Mouse (Mus musculus): ENCODE results near the gene Milr1. TPM values are rescaled to one million over a fixed set of nuclear protein-coding genes. Genes with fewer than 3 reads are reported as not detected.

Gene Milr1
- polyA plus RNA-seq, 1 experiment from 2014 or later: 1.1 TPM

DNA sequence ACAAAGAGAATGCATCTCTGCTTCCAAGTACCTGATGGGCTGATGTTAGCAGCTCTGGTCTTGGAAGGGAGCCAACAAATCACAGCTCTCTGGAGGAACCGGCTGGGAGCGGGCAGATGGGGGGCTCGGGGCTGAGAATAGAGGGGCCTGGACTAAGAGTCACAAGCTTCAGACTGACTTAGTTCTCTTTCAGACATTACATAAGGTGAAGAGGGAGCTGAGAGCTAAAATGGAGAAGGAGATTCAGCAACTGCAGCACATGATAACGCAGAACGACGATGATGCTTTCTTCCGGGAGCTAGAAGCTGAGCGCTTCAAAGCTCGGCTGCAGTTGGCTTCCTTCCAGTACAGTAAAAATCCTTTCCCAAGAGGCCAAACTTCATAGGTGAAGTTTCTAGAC, 67.3 kb downstream of the Milr1 start:
- H3K4me2 ChIP-seq (replicated peaks; ENCODE audit: low read depth, low read length): no peak overlapping the region
- 77% methylated on average over 9 of the region's 9 CpGs for WGBS

More for the DNA sequence above, 67.3 kb downstream of the Milr1 start:
- no peak overlapping the region for H3K27ac ChIP-seq (ENCODE audit: low read depth, low read length)
- 0 out of 2 replicates have a peak, but pooled peaks cover 2% of the 10 kb centered on the region for H3K4me1 ChIP-seq (ENCODE audit: control insufficient read depth, insufficient read depth, low read length)
- no peaks in the 10 kb centered on the region for H3K27me3 ChIP-seq (ENCODE audit: control insufficient read depth, insufficient read depth, low read length)
- ATAC-seq (ENCODE audit: low FRiP score, low TSS enrichment): no peak
- H3K9me3 ChIP-seq (ENCODE audit: control insufficient read depth, low read length): no peaks in the 10 kb centered on the region
- H3K36me3 ChIP-seq (ENCODE audit: control insufficient read depth, insufficient read depth, low read length): peaks cover 86% of the 10 kb centered on the region
- no peak overlapping the region for H3K9ac ChIP-seq (ENCODE audit: low read depth, low read length)
- H3K4me3 ChIP-seq (ENCODE audit: low read length): no peak overlapping the region

Small RNAs within 50 kb of the gene (microRNA-seq; reads per million reads assigned to microRNA genes)
- not detected for gene Gm25994
- gene Mir3064: 9.3 reads per million, percentile 27 among the genes with 10 or more reads in this experiment

Other genes starting within 250 kb of the Milr1 start
- 5.0 and 9.7 TPM in 2 replicates for gene Tex2, start 137.8 kb upstream of the Milr1 start, polyA plus RNA-seq (2014; fragmentation: Nextera tagmentation; extraction: Ambion mirVana)
- gene Pecam1, start 598 bp upstream of the Milr1 start, polyA plus RNA-seq (2014; fragmentation: Nextera tagmentation; extraction: Ambion mirVana): 36.2 and 46.8 TPM in 2 replicates
- gene Polg2, start 28.3 kb downstream of the Milr1 start, polyA plus RNA-seq (2014; fragmentation: Nextera tagmentation; extraction: Ambion mirVana): 12.6 and 13.3 TPM in 2 replicates
- gene Ddx5, start 38.0 kb downstream of the Milr1 start, polyA plus RNA-seq (2014; fragmentation: Nextera tagmentation; extraction: Ambion mirVana): 369 and 392 TPM in 2 replicates
- 18.8 and 21.3 TPM in 2 replicates for gene Cep95, start 38.0 kb downstream of the Milr1 start, polyA plus RNA-seq (2014; fragmentation: Nextera tagmentation; extraction: Ambion mirVana)
- 17.4 and 19.1 TPM in 2 replicates for gene Smurf2, start 169.5 kb downstream of the Milr1 start, polyA plus RNA-seq (2014; fragmentation: Nextera tagmentation; extraction: Ambion mirVana)
- 403 and 460 TPM in 2 replicates for gene Kpna2, start 248.3 kb downstream of the Milr1 start, polyA plus RNA-seq (2014; fragmentation: Nextera tagmentation; extraction: Ambion mirVana)